Mouse (Mus musculus) hindbrain, postnatal 0 days (tissue): ENCODE measurements at regions not wholly inside any gene's neighbourhood (a gene's known extent, or its start where the extent isn't known, plus 50 kb on each side); places are given as distances from the start of the nearest gene placed in this dataset.

Experiments used
- ATAC-seq: fragments of 200-750 bp; cut with Nextera tagmentation; 2 replicates; pipeline ENCODE4 v1.8.0; 2017; ENCODE audit warnings: mild to moderate bottlenecking, moderate TSS enrichment, moderate library complexity
- DNase-seq: peaks from one replicate; pipeline ENCODE4 v3.0.0-alpha.2; 2015; ENCODE audit warnings: low spot score
- H3K27ac ChIP-seq: fragments of 300-500 bp; sonication (generic); 2 replicates; pipeline ENCODE4 v1.5.1; 2014; ENCODE audit warnings: mild to moderate bottlenecking
- H3K27me3 ChIP-seq: fragments of 300-500 bp; sonication (generic); 2 replicates; pipeline ENCODE4 v1.6.1; 2014; ENCODE audit warnings: low read length, mixed read lengths; ENCODE audit not compliant: insufficient read depth
- H3K36me3 ChIP-seq: fragments of 300-500 bp; sonication (generic); 2 replicates; pipeline ENCODE4 v1.6.1; 2014; ENCODE audit warnings: low read length, mixed read lengths; ENCODE audit not compliant: insufficient read depth
- H3K4me1 ChIP-seq: fragments of 300-500 bp; sonication (generic); 2 replicates; pipeline ENCODE4 v1.6.1; 2014; ENCODE audit warnings: antibody characterized with exemption, low read length, mixed read lengths; ENCODE audit not compliant: insufficient read depth
- H3K4me2 ChIP-seq: fragments of 300-500 bp; sonication (generic); 2 replicates; pipeline ENCODE4 v1.6.1; 2014; ENCODE audit warnings: low read depth, mild to moderate bottlenecking, low read length, moderate library complexity, mixed read lengths
- H3K4me3 ChIP-seq: fragments of 300-500 bp; sonication (generic); 2 replicates; pipeline ENCODE4 v1.5.1; 2014; ENCODE audit warnings: low read length
- H3K9ac ChIP-seq: fragments of 300-500 bp; sonication (generic); replicated peaks from 2 replicates; pipeline ENCODE4 v1.6.1; 2014; ENCODE audit warnings: mild to moderate bottlenecking, low read length, moderate library complexity, mixed read lengths
- H3K9me3 ChIP-seq: fragments of 300-500 bp; sonication (generic); 2 replicates; pipeline ENCODE4 v1.6.1; 2016; ENCODE audit warnings: low read length, mixed read lengths
- CTCF ChIP-seq: IDR thresholded peaks from 2 replicates; pipeline ENCODE4 v1.5.1; 2016; ENCODE audit warnings: antibody characterized with exemption, control low read depth, low read depth
- WGBS: fragments of 180-500 bp; shearing (Covaris S2); extraction: QIAGEN DNeasy Blood & Tissue Kit; methylation state at CpG from one replicate; pipeline ENCODE4 v1.1.7; 2014; 5-methylcytosine and 5-hydroxymethylcytosine counted together

- DNase-seq (peak; percentile 49), ATAC-seq (0 out of 2 replicates have a peak, but pooled peaks have one; percentile 29)
- H3K36me3 ChIP-seq, result no peaks in the 10 kb centered on the region
- no peak overlapping the region for H3K9ac ChIP-seq
- no peaks in the 10 kb centered on the region for H3K4me1 ChIP-seq
- peak overlapping the region; percentile 38; the same call in 1 of the 2 replicates for H3K27ac ChIP-seq
- TF ChIP-seq CTCF, result no peak
- H3K9me3 ChIP-seq, result no peaks in the 10 kb centered on the region
- no peak overlapping the region for H3K4me2 ChIP-seq
- 12% methylated on average over 3 of the region's 3 CpGs for WGBS
- no peaks in the 10 kb centered on the region for H3K27me3 ChIP-seq
- no peak overlapping the region for H3K4me3 ChIP-seq
Measured at GRCm38 (mm10) chr3:78691499-78691898, 594.8 kb downstream of the Rapgef2 start.

GRCm38 (mm10) chr3:78677656-78678055, 608.7 kb downstream of the Rapgef2 start:
- H3K36me3 ChIP-seq, result no peaks in the 10 kb centered on the region
- no peak for TF ChIP-seq CTCF
- H3K4me1 ChIP-seq, result no peaks in the 10 kb centered on the region
- DNase-seq (no peak), ATAC-seq (no peak)
- H3K27me3 ChIP-seq, result no peaks in the 10 kb centered on the region
- H3K9ac ChIP-seq, result no peak overlapping the region
- WGBS, result 55% methylated on average over 1 of the region's 1 CpGs
- no peak overlapping the region for H3K27ac ChIP-seq
- H3K9me3 ChIP-seq, result no peaks in the 10 kb centered on the region
- H3K4me2 ChIP-seq, result no peak overlapping the region
- H3K4me3 ChIP-seq, result no peak overlapping the region

GRCm38 (mm10) chr3:78676806-78677205, 609.5 kb downstream of the Rapgef2 start:
- ATAC-seq (no peak), DNase-seq (no peak)
- H3K4me1 ChIP-seq, result no peaks in the 10 kb centered on the region
- no peaks in the 10 kb centered on the region for H3K36me3 ChIP-seq
- WGBS, result 79% methylated on average over 2 of the region's 2 CpGs
- no peak overlapping the region for H3K4me3 ChIP-seq
- no peak overlapping the region for H3K9ac ChIP-seq
- H3K27me3 ChIP-seq, result no peaks in the 10 kb centered on the region
- H3K4me2 ChIP-seq, result no peak overlapping the region
- TF ChIP-seq CTCF, result no peak
- no peaks in the 10 kb centered on the region for H3K9me3 ChIP-seq
- no peak overlapping the region for H3K27ac ChIP-seq

- ATAC-seq, result no peak
- Histone ChIP-seq H3K9ac (no peak overlapping the region), H3K9me3 (no peaks in the 10 kb centered on the region), H3K4me1 (no peaks in the 10 kb centered on the region), H3K27me3 (no peaks in the 10 kb centered on the region), H3K4me2 (no peak overlapping the region), H3K4me3 (no peak overlapping the region), H3K27ac (no peak overlapping the region), H3K36me3 (no peaks in the 10 kb centered on the region)
- DNase-seq, result no peak
- no peak for TF ChIP-seq CTCF
- 80% methylated on average over 5 of the region's 5 CpGs for WGBS
Measured at GRCm38 (mm10) chr3:78674529-78675187, 611.7 kb downstream of the Rapgef2 start.

- DNase-seq, result no peak
- Histone ChIP-seq H3K36me3 (no peaks in the 10 kb centered on the region), H3K9ac (no peak overlapping the region), H3K4me1 (no peaks in the 10 kb centered on the region), H3K27me3 (no peaks in the 10 kb centered on the region), H3K4me2 (no peak overlapping the region), H3K27ac (no peak overlapping the region), H3K9me3 (no peaks in the 10 kb centered on the region), H3K4me3 (no peak overlapping the region)
- TF ChIP-seq CTCF, result no peak
- no peak for ATAC-seq
Measured at GRCm38 (mm10) chr3:78668050-78668449, 618.3 kb downstream of the Rapgef2 start.

- Histone ChIP-seq H3K9me3 (no peaks in the 10 kb centered on the region), H3K4me2 (no peak overlapping the region), H3K4me1 (no peaks in the 10 kb centered on the region), H3K4me3 (no peak overlapping the region), H3K27ac (no peak overlapping the region), H3K27me3 (no peaks in the 10 kb centered on the region), H3K9ac (no peak overlapping the region), H3K36me3 (no peaks in the 10 kb centered on the region)
- TF ChIP-seq CTCF, result no peak
- DNase-seq (no peak), ATAC-seq (no peak)
- WGBS, result 84% methylated on average over 4 of the region's 4 CpGs
Measured at GRCm38 (mm10) chr3:78667374-78668023, 618.8 kb downstream of the Rapgef2 start.

GRCm38 (mm10) chr3:78648115-78648514, 638.2 kb downstream of the Rapgef2 start:
- no peak for ATAC-seq
- H3K4me2 ChIP-seq, result no peak overlapping the region
- 71% methylated on average over 2 of the region's 2 CpGs for WGBS

More at GRCm38 (mm10) chr3:78648115-78648514, 638.2 kb downstream of the Rapgef2 start:
- Histone ChIP-seq H3K9me3 (no peaks in the 10 kb centered on the region), H3K27ac (no peak overlapping the region), H3K36me3 (no peaks in the 10 kb centered on the region), H3K9ac (no peak overlapping the region), H3K4me1 (no peaks in the 10 kb centered on the region), H3K4me3 (no peak overlapping the region), H3K27me3 (no peaks in the 10 kb centered on the region)
- no peak for TF ChIP-seq CTCF
- DNase-seq, result peak; percentile 18
